Mouse (Mus musculus): ENCODE measurements around the gene Slc10a7. TPM values are rescaled to one million over a fixed set of nuclear protein-coding genes. Genes with fewer than 3 reads are reported as not detected.

Slc10a7 gene
- polyA plus RNA-seq, 2 experiments: 13.1 to 20.9 TPM

DNA sequence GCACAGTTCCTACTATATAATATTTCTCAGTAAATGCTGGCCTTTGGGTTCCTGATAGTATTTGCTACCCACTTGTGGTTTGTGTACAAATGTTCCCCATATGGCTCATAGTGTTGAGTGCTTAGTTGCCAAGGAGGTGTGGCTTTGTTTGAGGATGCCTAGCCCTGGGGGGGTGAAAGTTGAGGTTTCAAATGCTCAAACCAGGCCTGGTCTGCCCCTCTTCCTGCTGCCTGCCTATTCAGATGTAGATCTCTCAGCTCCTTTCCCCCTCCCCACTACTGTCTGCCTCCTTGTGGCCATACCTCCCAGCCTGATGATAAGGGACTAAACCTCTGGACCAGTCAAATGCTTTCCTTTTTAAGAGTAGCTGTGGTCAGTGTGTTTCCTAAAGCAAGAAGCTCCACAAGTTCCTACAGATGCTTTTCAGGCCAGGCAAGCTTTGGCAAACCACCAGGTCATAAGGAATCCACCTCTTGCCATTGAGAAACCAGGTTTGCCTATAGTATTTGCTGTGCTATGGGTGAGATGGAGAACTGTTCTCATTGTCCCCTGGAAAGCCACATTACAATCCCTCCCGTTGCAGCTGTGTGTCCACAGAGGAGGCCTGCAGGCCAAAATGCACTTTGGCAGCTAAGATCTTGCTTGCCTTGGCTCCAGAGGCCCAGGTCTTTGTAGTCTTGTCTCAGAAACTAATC lies 146.4 kb downstream of the Slc10a7 start:
- Histone ChIP-seq H3K4me1 (ENCODE audit: control insufficient read depth, insufficient read depth, low read length) (peaks cover 9% of the 10 kb centered on the region), H3K27me3 (ENCODE audit: control insufficient read depth, insufficient read depth, low read length) (no peaks in the 10 kb centered on the region), H3K36me3 (ENCODE audit: control insufficient read depth, insufficient read depth, low read length) (no peaks in the 10 kb centered on the region), H3K4me2 (replicated peaks; ENCODE audit: low read depth, low read length, severe bottlenecking) (no peak overlapping the region), H3K4me3 (replicated peaks; ENCODE audit: low read length) (no peak overlapping the region), H3K9me3 (ENCODE audit: control insufficient read depth, low read length) (no peaks in the 10 kb centered on the region), H3K27ac (replicated peaks; ENCODE audit: low read depth, low read length) (0 out of 2 replicates have a peak overlapping the region, but pooled peaks have one; percentile 35), H3K9ac (ENCODE audit: low read depth, low read length, severe bottlenecking) (no peak overlapping the region; the same call in 1 of the 2 replicates)
- no peak for DNase-seq (ENCODE audit: low spot score)
- ATAC-seq (ENCODE audit: low FRiP score, low read depth): no peak
- TF ChIP-seq POLR2A (IDR thresholded peaks at IDR 0.05; ENCODE audit: borderline replicate concordance, extremely low read depth, insufficient read depth, insufficient read length): no peak
- 29% methylated on average over 1 of the region's 1 CpGs for WGBS

- WGBS: 81% methylated on average over 10 of the region's 10 CpGs
- Histone ChIP-seq H3K9me3 (ENCODE audit: control insufficient read depth, low read length) (no peaks in the 10 kb centered on the region), H3K27me3 (ENCODE audit: control insufficient read depth, insufficient read depth, low read length) (no peaks in the 10 kb centered on the region), H3K4me2 (replicated peaks; ENCODE audit: low read depth, low read length, severe bottlenecking) (no peak overlapping the region), H3K27ac (replicated peaks; ENCODE audit: low read depth, low read length) (no peak overlapping the region), H3K4me1 (ENCODE audit: control insufficient read depth, insufficient read depth, low read length) (peaks cover 9% of the 10 kb centered on the region), H3K4me3 (replicated peaks; ENCODE audit: low read length) (no peak overlapping the region), H3K9ac (ENCODE audit: low read depth, low read length, severe bottlenecking) (no peak overlapping the region), H3K36me3 (ENCODE audit: control insufficient read depth, insufficient read depth, low read length) (no peaks in the 10 kb centered on the region)
- ATAC-seq (ENCODE audit: low FRiP score, low read depth) (no peak), DNase-seq (ENCODE audit: low spot score) (no peak)
- no peak for TF ChIP-seq POLR2A (IDR thresholded peaks at IDR 0.05; ENCODE audit: borderline replicate concordance, extremely low read depth, insufficient read depth, insufficient read length)
Observed at GRCm38 (mm10) chr8:78656700-78657370, 147.7 kb downstream of the Slc10a7 start.

DNA sequence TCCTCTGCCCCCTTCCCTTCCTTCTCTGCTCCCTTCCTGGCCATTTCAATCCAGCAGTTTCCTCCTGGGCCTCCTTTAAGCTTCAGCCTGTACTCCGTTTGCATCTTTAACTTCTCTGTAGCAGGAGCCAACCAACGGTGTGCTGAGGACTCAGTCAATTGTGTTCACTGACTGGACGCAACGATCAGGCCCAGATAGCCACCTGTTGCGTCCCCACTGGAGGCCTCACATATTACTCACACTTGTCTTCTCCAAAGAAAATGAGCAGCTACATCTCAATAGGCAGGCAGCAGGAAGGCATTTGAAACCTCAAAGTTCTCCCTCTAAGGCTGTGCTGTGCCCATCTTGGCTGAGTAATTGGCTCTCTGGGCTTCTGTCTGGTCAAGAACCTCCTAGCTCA lies 149.0 kb downstream of the Slc10a7 start:
- ATAC-seq (ENCODE audit: low FRiP score, low read depth) (no peak), DNase-seq (ENCODE audit: low spot score) (no peak)
- H3K4me3 ChIP-seq (replicated peaks; ENCODE audit: low read length): no peak overlapping the region
- no peaks in the 10 kb centered on the region for H3K27me3 ChIP-seq (ENCODE audit: control insufficient read depth, insufficient read depth, low read length)
- no peak overlapping the region for H3K4me2 ChIP-seq (replicated peaks; ENCODE audit: low read depth, low read length, severe bottlenecking)
- no peaks in the 10 kb centered on the region for H3K36me3 ChIP-seq (ENCODE audit: control insufficient read depth, insufficient read depth, low read length)
- no peaks in the 10 kb centered on the region for H3K9me3 ChIP-seq (ENCODE audit: control insufficient read depth, low read length)
- peaks cover under 1% of the 10 kb centered on the region; the same call in 1 of the 2 replicates for H3K4me1 ChIP-seq (ENCODE audit: control insufficient read depth, insufficient read depth, low read length)
- no peak overlapping the region for H3K27ac ChIP-seq (replicated peaks; ENCODE audit: low read depth, low read length)
- WGBS: 79% methylated on average over 5 of the region's 5 CpGs
- TF ChIP-seq POLR2A (IDR thresholded peaks at IDR 0.05; ENCODE audit: borderline replicate concordance, extremely low read depth, insufficient read depth, insufficient read length): no peak
- H3K9ac ChIP-seq (ENCODE audit: low read depth, low read length, severe bottlenecking): no peak overlapping the region

GRCm38 (mm10) chr8:78659617-78660187 lies 150.6 kb downstream of the Slc10a7 start:
- no peak overlapping the region for H3K4me3 ChIP-seq (replicated peaks; ENCODE audit: low read length)
- 87% methylated on average over 3 of the region's 3 CpGs for WGBS
- no peak overlapping the region for H3K4me2 ChIP-seq (replicated peaks; ENCODE audit: low read depth, low read length, severe bottlenecking)
- TF ChIP-seq POLR2A (IDR thresholded peaks at IDR 0.05; ENCODE audit: borderline replicate concordance, extremely low read depth, insufficient read depth, insufficient read length): no peak
- no peak overlapping the region for H3K9ac ChIP-seq (ENCODE audit: low read depth, low read length, severe bottlenecking)
- H3K27ac ChIP-seq (replicated peaks; ENCODE audit: low read depth, low read length): no peak overlapping the region
- no peaks in the 10 kb centered on the region for H3K27me3 ChIP-seq (ENCODE audit: control insufficient read depth, insufficient read depth, low read length)
- DNase-seq (ENCODE audit: low spot score) (no peak), ATAC-seq (ENCODE audit: low FRiP score, low read depth) (no peak)
- H3K36me3 ChIP-seq (ENCODE audit: control insufficient read depth, insufficient read depth, low read length): no peaks in the 10 kb centered on the region
- no peaks in the 10 kb centered on the region for H3K9me3 ChIP-seq (ENCODE audit: control insufficient read depth, low read length)
- no peaks in the 10 kb centered on the region; the same call in 1 of the 2 replicates for H3K4me1 ChIP-seq (ENCODE audit: control insufficient read depth, insufficient read depth, low read length)

- Histone ChIP-seq H3K27ac (replicated peaks; ENCODE audit: low read depth, low read length) (no peak overlapping the region), H3K36me3 (ENCODE audit: control insufficient read depth, insufficient read depth, low read length) (no peaks in the 10 kb centered on the region), H3K9ac (ENCODE audit: low read depth, low read length, severe bottlenecking) (no peak overlapping the region), H3K9me3 (ENCODE audit: control insufficient read depth, low read length) (no peaks in the 10 kb centered on the region), H3K4me1 (ENCODE audit: control insufficient read depth, insufficient read depth, low read length) (no peaks in the 10 kb centered on the region), H3K4me2 (replicated peaks; ENCODE audit: low read depth, low read length, severe bottlenecking) (no peak overlapping the region), H3K27me3 (ENCODE audit: control insufficient read depth, insufficient read depth, low read length) (no peaks in the 10 kb centered on the region), H3K4me3 (replicated peaks; ENCODE audit: low read length) (no peak overlapping the region)
- no peak for ATAC-seq (ENCODE audit: low FRiP score, low read depth)
- WGBS: 73% methylated on average over 12 of the region's 12 CpGs
- no peak for DNase-seq (ENCODE audit: low spot score)
- no peak for TF ChIP-seq POLR2A (IDR thresholded peaks at IDR 0.05; ENCODE audit: borderline replicate concordance, extremely low read depth, insufficient read depth, insufficient read length)
Observed at GRCm38 (mm10) chr8:78664306-78664940, 155.3 kb downstream of the Slc10a7 start.

Measured in limb, embryonic 14.5 days (tissue).